Mouse (Mus musculus) liver (tissue): ENCODE results near the gene Dok7.

Experiments used
- DNase-seq: peaks from one replicate; pipeline ENCODE4 v3.0.0-alpha.2; 2020; ENCODE audit warnings: mixed read lengths

The Dok7 gene

DNA sequence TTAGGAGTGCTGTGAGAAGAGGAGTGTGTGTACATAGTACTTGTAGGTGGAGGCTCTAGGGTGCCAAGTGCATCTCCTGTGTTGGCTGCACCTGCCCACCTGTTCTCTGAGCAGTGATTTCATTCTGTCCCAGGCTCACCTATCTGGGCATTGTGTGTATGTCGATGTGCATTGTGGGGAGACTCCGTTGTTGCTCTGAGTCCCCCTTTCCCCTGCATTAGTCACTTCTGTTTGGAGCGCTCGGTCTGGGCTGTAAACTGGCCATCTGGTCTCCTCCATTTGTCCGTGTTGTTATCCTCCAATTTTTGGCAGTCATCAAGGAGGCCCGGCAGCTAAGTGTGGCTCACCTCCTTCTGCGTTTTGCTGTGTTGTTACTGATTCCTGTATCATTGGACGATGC, 63.5 kb downstream of the Dok7 start:
- no peak for DNase-seq

GRCm38 (mm10) chr5:35129208-35129607, 72.6 kb downstream of the Dok7 start:
- no peak for DNase-seq

- no peak for DNase-seq
Measured at GRCm38 (mm10) chr5:35129767-35130191, 73.2 kb downstream of the Dok7 start.

GRCm38 (mm10) chr5:35131237-35131636, 74.7 kb downstream of the Dok7 start:
- no peak for DNase-seq

DNA sequence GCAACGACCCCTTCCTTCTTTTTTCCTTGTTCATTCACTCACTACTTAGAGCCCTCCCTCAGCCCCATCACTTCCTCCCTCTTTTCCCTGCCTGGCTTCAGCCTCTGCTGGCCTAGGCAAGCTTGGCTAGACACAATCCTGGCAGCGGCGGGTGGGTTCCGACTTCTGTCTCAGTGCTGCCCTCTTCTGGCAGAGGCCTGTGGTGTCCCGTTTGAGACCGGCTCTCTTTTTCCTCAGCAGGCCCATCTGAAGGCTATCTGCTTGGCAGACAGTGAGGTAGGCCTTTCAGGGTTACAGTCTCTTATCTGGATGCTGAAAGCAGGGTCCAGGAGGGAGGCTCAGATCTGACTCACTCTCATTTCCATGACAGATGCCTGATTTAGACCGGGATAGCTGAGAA, 75.2 kb downstream of the Dok7 start:
- DNase-seq, result peak; percentile 84

- no peak for DNase-seq
Measured at GRCm38 (mm10) chr5:35132278-35132980, 75.9 kb downstream of the Dok7 start.

DNA sequence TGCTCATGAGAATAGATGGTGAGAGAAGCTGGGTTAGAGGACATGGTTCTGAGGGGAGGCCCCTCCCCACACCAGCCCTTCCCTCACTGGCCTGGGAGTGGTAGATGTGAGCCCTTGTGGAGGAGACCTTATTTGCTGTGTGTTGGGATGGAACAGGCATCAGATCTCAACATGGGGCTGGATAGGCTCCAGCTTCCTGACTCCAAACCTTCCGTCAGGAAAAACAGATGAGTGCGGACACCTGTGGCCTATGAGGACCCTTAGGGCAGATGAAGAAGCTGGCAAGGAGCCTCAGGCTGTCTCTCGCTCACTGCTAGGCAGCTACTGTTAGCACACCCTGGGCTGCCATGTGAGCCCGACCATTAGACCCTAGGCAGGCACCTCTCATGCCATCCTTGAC, 76.9 kb downstream of the Dok7 start:
- DNase-seq, result no peak

DNA sequence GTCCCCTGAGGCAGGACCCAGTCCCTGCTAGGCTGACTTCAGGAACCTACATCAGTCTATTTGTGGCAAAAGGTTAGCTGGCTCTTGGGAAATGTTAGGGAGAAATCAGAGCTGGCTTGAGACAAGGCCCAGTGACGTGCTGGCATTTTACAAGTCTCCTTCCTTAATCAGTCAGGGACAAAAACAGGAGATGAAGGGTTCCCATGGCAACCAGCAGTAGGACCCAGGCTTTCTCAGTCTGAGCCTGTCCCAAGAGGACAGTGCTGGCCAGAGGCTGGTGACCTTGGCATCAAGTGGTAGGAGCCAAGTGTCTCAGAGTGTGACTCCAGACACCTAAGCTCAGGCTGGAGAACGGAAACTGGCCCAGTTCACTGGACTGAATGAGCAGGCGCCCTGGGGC, 77.7 kb downstream of the Dok7 start:
- no peak for DNase-seq

GRCm38 (mm10) chr5:35135903-35136302, 79.3 kb downstream of the Dok7 start:
- no peak for DNase-seq
